Mouse (Mus musculus) heart, embryonic 15.5 days (tissue): Measurements from ENCODE around the gene Gm36176. TPM values are rescaled to one million over a fixed set of nuclear protein-coding genes. Genes with fewer than 3 reads are reported as not detected.

Experiments
- ATAC-seq: fragments of 200-750 bp; cut with Nextera tagmentation; replicated peaks from 2 replicates; pipeline ENCODE4 v1.8.0; 2017; ENCODE audit warnings: low read depth, moderate TSS enrichment; ENCODE audit not compliant: insufficient number of reproducible peaks, insufficient read depth, low FRiP score
- H3K27ac ChIP-seq: fragments of 300-500 bp; sonication (generic); 2 replicates; pipeline ENCODE4 v1.5.1; 2015; ENCODE audit warnings: mild to moderate bottlenecking, inconsistent platforms
- H3K27me3 ChIP-seq: fragments of 300-500 bp; sonication (generic); 2 replicates; pipeline ENCODE4 v1.6.1; 2015; ENCODE audit warnings: inconsistent platforms
- H3K36me3 ChIP-seq: fragments of 300-500 bp; sonication (generic); 2 replicates; pipeline ENCODE4 v1.6.1; 2015; ENCODE audit warnings: mild to moderate bottlenecking, inconsistent platforms
- H3K4me1 ChIP-seq: fragments of 300-500 bp; sonication (generic); replicated peaks from 2 replicates; pipeline ENCODE4 v1.6.1; 2015; ENCODE audit warnings: inconsistent platforms
- H3K4me2 ChIP-seq: fragments of 300-500 bp; sonication (generic); 2 replicates; pipeline ENCODE4 v1.6.1; 2015; ENCODE audit warnings: inconsistent platforms, mild to moderate bottlenecking, moderate library complexity
- H3K4me3 ChIP-seq: fragments of 300-500 bp; sonication (generic); 2 replicates; pipeline ENCODE4 v1.5.1; 2015; ENCODE audit warnings: mild to moderate bottlenecking, inconsistent platforms
- H3K9ac ChIP-seq: fragments of 300-500 bp; sonication (generic); 2 replicates; pipeline ENCODE4 v1.6.1; 2015; ENCODE audit warnings: mild to moderate bottlenecking, inconsistent platforms
- H3K9me3 ChIP-seq: fragments of 300-500 bp; sonication (generic); replicated peaks from 2 replicates; pipeline ENCODE4 v1.6.1; 2016; ENCODE audit warnings: inconsistent platforms
- WGBS: fragments of 180-500 bp; shearing (Covaris S2); methylation state at CpG from one replicate; pipeline ENCODE4 v1.1.7; 2015; ENCODE audit warnings: mixed read lengths; 5-methylcytosine and 5-hydroxymethylcytosine counted together
- polyA plus RNA-seq: library from polyadenylated mRNA; unstranded; fragments of >200 nt; fragmentation: Nextera tagmentation; extraction: Ambion mirVana; gene quantifications from 2 replicates; pipeline ENCODE4 v1.2.1, GENCODE M21; 2015

Gene Gm36176
- polyA plus RNA-seq, 1 experiment from 2014 or later, result not detected

- H3K9me3 ChIP-seq, result no peaks in the 10 kb centered on the region
- H3K4me3 ChIP-seq, result no peak overlapping the region
- WGBS, result 77% methylated on average over 5 of the region's 5 CpGs
- no peak overlapping the region for H3K9ac ChIP-seq
- H3K27ac ChIP-seq, result no peak overlapping the region
- no peaks in the 10 kb centered on the region for H3K4me1 ChIP-seq
- no peaks in the 10 kb centered on the region for H3K36me3 ChIP-seq
- peaks cover 20% of the 10 kb centered on the region for H3K27me3 ChIP-seq
- no peak for ATAC-seq
- no peak overlapping the region for H3K4me2 ChIP-seq
These were observed 36.0 kb downstream of the Gm36176 start for GRCm38 (mm10) chr10:77882553-77882952.

DNA sequence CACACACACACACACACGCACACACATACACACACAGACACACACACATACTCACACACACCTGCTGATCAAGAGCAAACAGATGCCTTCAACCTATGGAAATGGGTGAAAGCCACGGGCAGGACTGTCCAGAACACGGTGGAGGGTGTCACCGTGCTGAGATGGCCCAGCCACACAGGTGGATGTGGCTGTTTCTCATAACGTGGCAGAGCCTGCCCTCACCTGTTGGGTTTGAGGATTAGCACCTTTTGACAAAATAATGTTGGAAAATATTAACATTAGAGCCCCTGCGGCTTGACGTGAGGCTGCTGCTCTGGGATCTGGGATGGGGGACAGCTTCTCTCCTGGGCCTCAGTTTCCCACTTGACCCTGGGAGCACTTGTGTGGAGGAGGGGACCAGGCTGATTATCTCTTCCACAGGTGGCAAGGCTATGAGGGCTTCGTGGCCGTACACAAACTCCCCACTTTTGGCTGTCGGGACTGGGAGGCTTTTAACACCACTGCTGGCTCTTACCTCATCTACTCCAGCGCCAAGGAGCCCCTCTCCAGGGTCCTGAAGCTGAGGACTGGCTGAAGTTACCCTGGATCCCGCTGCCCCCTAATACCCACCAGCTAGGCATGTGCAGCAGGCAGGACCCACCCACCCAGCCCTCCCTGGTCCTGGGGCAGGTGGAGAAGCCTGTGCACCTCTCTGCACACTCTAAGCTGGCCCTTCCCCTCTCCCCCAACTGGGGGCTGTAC is 39.6 kb downstream of the Gm36176 start:
- H3K9ac ChIP-seq, result no peak overlapping the region
- H3K4me2 ChIP-seq, result no peak overlapping the region
- H3K36me3 ChIP-seq, result no peaks in the 10 kb centered on the region
- no peak for ATAC-seq
- H3K27me3 ChIP-seq, result peaks cover 21% of the 10 kb centered on the region
- no peak overlapping the region for H3K27ac ChIP-seq
- WGBS, result 41% methylated on average over 12 of the region's 12 CpGs
- H3K9me3 ChIP-seq, result no peaks in the 10 kb centered on the region
- H3K4me1 ChIP-seq, result no peaks in the 10 kb centered on the region
- no peak overlapping the region for H3K4me3 ChIP-seq

DNA sequence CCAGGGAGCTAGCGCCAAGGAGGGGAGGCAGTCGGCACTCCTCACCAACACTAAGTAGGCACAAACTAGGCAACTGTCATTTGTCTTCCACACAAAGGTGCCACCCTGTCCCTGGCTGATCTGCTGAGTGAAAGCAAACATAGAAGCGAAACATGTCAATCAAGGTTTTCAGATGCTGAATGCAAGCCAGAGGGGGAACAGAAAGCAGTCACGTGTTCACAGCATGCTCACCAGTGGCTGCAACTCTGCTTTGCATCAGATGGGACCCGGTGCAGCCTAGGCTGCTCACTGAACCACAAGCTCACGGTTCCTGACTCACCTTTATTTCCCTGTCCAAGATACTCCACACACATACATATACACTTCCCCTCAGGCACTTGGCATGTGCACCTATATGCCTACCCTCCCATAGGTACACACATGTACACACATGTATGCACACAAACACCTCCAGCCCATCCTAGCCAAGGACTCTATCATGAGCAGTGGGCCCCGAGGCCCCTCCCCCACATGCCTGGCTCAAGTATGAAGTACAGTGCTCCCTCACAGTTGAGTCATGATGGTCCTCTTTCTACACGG is 44.5 kb downstream of the Gm36176 start:
- no peak for ATAC-seq
- H3K27me3 ChIP-seq, result peaks cover 13% of the 10 kb centered on the region
- WGBS, result 80% methylated on average over 8 of the region's 8 CpGs

DNA sequence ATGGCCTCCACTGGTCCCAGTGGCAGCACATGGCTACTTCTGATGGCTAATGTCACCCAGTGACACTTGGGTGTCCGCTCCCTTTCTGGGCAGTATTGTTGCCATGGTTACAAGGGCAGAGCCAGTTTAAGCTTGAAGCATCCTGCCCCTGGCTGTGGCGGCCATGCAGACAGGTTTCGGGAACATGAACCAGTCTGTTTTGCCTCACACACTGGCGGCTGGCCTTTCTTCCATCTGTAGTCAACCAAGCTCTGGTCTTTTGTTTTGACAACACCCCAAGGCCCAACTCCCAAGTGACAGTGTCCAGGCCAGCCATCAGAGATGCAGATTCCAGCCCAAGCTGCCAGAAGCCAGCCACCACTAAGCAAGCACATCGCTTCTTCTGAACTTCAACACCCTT is 49.0 kb downstream of the Gm36176 start:
- Histone ChIP-seq H3K4me3 (no peak overlapping the region), H3K4me2 (no peak overlapping the region), H3K9me3 (no peaks in the 10 kb centered on the region), H3K4me1 (no peaks in the 10 kb centered on the region), H3K9ac (no peak overlapping the region), H3K36me3 (no peaks in the 10 kb centered on the region), H3K27ac (no peak overlapping the region), H3K27me3 (peaks cover 1% of the 10 kb centered on the region; the same call in 1 of the 2 replicates)
- ATAC-seq, result peak; percentile 24; the same call in 1 of the 2 replicates
- 29% methylated on average over 5 of the region's 5 CpGs for WGBS

More for the DNA sequence above, 44.5 kb downstream of the Gm36176 start:
- Histone ChIP-seq H3K36me3 (no peaks in the 10 kb centered on the region), H3K27ac (no peak overlapping the region), H3K9me3 (no peaks in the 10 kb centered on the region), H3K4me3 (no peak overlapping the region), H3K4me1 (no peaks in the 10 kb centered on the region), H3K9ac (no peak overlapping the region), H3K4me2 (no peak overlapping the region)

Other genes with a start within 250 kb of the Gm36176 start
- gene Sumo3, start 240.7 kb upstream of the Gm36176 start, polyA plus RNA-seq, result 138 and 169 TPM in 2 replicates
- gene Gm49325, start 240.6 kb upstream of the Gm36176 start, polyA plus RNA-seq, result 0.60 and 3.9 TPM in 2 replicates
- 66.3 and 85.1 TPM in 2 replicates for gene Ube2g2, start 224.5 kb upstream of the Gm36176 start, polyA plus RNA-seq
- gene Tspear, start 160.2 kb upstream of the Gm36176 start, polyA plus RNA-seq, result 0.42 TPM in 1 of 2 replicates, not detected in the other
- gene Gm19402, start 156.0 kb upstream of the Gm36176 start, polyA plus RNA-seq, result not detected in 2 replicates
- not detected in 2 replicates for gene Gm9508, start 149.6 kb upstream of the Gm36176 start, polyA plus RNA-seq
- gene Gm10272, start 140.2 kb upstream of the Gm36176 start, polyA plus RNA-seq, result not detected in 2 replicates
- not detected in 2 replicates for gene Gm10024, start 135.3 kb upstream of the Gm36176 start, polyA plus RNA-seq
- not detected in 2 replicates for gene Gm10142, start 131.0 kb upstream of the Gm36176 start, polyA plus RNA-seq
- not detected in 2 replicates for gene Krtap12-1, start 126.2 kb upstream of the Gm36176 start, polyA plus RNA-seq
- not detected in 2 replicates for gene Gm10100, start 120.3 kb upstream of the Gm36176 start, polyA plus RNA-seq
- gene Gm18596, start 104.2 kb upstream of the Gm36176 start, polyA plus RNA-seq, result not detected in 2 replicates
- gene Gm9736, start 95.4 kb upstream of the Gm36176 start, polyA plus RNA-seq, result not detected in 2 replicates
- gene Gm3233, start 87.1 kb upstream of the Gm36176 start, polyA plus RNA-seq, result not detected in 2 replicates
- gene Gm3238, start 75.5 kb upstream of the Gm36176 start, polyA plus RNA-seq, result not detected in 2 replicates
- not detected in 2 replicates for gene Gm7138, start 69.9 kb upstream of the Gm36176 start, polyA plus RNA-seq
- gene Gm3250, start 64.3 kb upstream of the Gm36176 start, polyA plus RNA-seq, result not detected in 2 replicates
- not detected in 2 replicates for gene Gm7137, start 58.6 kb upstream of the Gm36176 start, polyA plus RNA-seq
- not detected in 2 replicates for gene Gm9639, start 51.7 kb upstream of the Gm36176 start, polyA plus RNA-seq
- gene Gm19668, start 47.7 kb upstream of the Gm36176 start, polyA plus RNA-seq, result not detected in 2 replicates
- gene Gm9507, start 35.0 kb upstream of the Gm36176 start, polyA plus RNA-seq, result not detected in 2 replicates
- not detected in 2 replicates for gene Gm2696, start 32.1 kb upstream of the Gm36176 start, polyA plus RNA-seq
- gene Krtap10-4, start 19.7 kb upstream of the Gm36176 start, polyA plus RNA-seq, result not detected in 2 replicates
- gene Krtap10-10, start 10.9 kb upstream of the Gm36176 start, polyA plus RNA-seq, result not detected in 2 replicates
- not detected in 2 replicates for gene Gm10318, start 6.1 kb downstream of the Gm36176 start, polyA plus RNA-seq
- gene Gm3285, start 15.2 kb downstream of the Gm36176 start, polyA plus RNA-seq, result not detected in 2 replicates
- 1.1 and 2.2 TPM in 2 replicates for gene Lrrc3, start 55.7 kb downstream of the Gm36176 start, polyA plus RNA-seq
- gene Trpm2, start 123.8 kb downstream of the Gm36176 start, polyA plus RNA-seq, result 0.34 and 2.5 TPM in 2 replicates
- 16.7 and 20.8 TPM in 2 replicates for gene 1810043G02Rik, start 131.7 kb downstream of the Gm36176 start, polyA plus RNA-seq
- 167 and 185 TPM in 2 replicates for gene Pfkl, start 163.3 kb downstream of the Gm36176 start, polyA plus RNA-seq
- gene Dnmt3l, start 195.1 kb downstream of the Gm36176 start, polyA plus RNA-seq, result not detected in 2 replicates
- 0.16 and 1.5 TPM in 2 replicates for gene Aire, start 196.8 kb downstream of the Gm36176 start, polyA plus RNA-seq
- gene Icosl, start 222.5 kb downstream of the Gm36176 start, polyA plus RNA-seq, result 1.5 and 2.9 TPM in 2 replicates